Mouse (Mus musculus): ENCODE measurements around the gene Sdccag8. TPM values are rescaled to one million over a fixed set of nuclear protein-coding genes. Genes with fewer than 3 reads are reported as not detected.
"Not testable (repeated sequence)": the region's sequence is repeated elsewhere in the genome, so short reads cannot be mapped to it uniquely, and the experiment has no call there.

The Sdccag8 gene
- polyA plus RNA-seq, 1 experiment = 3.9 TPM

GRCm38 (mm10) chr1:176930981-176931500 is 116.6 kb downstream of the Sdccag8 start:
- TF ChIP-seq CTCF (IDR thresholded peaks at IDR 0.05; ENCODE audit: insufficient read depth, low read length) (no peak), POLR2A (IDR thresholded peaks at IDR 0.05; ENCODE audit: borderline replicate concordance, extremely low read depth, low read depth, low read length) (no peak)
- H3K4me1 ChIP-seq (ENCODE audit: control insufficient read depth, insufficient read depth, low read length) = no peaks in the 10 kb centered on the region
- H3K4me3 ChIP-seq (replicated peaks; ENCODE audit: extremely low read depth, low read depth, low read length) = no peak overlapping the region
- 88% methylated on average over 4 of the region's 4 CpGs for WGBS
- DNase-seq = no peak

GRCm38 (mm10) chr1:176931511-176931910 is 117.1 kb downstream of the Sdccag8 start:
- 92% methylated on average over 10 of the region's 10 CpGs for WGBS
- no peak for DNase-seq
- Histone ChIP-seq H3K4me3 (replicated peaks; ENCODE audit: extremely low read depth, low read depth, low read length) (no peak overlapping the region), H3K4me1 (ENCODE audit: control insufficient read depth, insufficient read depth, low read length) (no peaks in the 10 kb centered on the region)
- TF ChIP-seq CTCF (IDR thresholded peaks at IDR 0.05; ENCODE audit: insufficient read depth, low read length) (no peak), POLR2A (IDR thresholded peaks at IDR 0.05; ENCODE audit: borderline replicate concordance, extremely low read depth, low read depth, low read length) (no peak)

GRCm38 (mm10) chr1:176932320-176932950 is 118.0 kb downstream of the Sdccag8 start:
- H3K4me3 ChIP-seq (replicated peaks; ENCODE audit: extremely low read depth, low read depth, low read length) = no peak overlapping the region
- no peak for DNase-seq
- TF ChIP-seq CTCF (IDR thresholded peaks at IDR 0.05; ENCODE audit: insufficient read depth, low read length) = no peak
- TF ChIP-seq POLR2A (IDR thresholded peaks at IDR 0.05; ENCODE audit: borderline replicate concordance, extremely low read depth, low read depth, low read length) = no peak
- WGBS = 92% methylated on average over 12 of the region's 12 CpGs
- no peaks in the 10 kb centered on the region for H3K4me1 ChIP-seq (ENCODE audit: control insufficient read depth, insufficient read depth, low read length)

- H3K4me1 ChIP-seq (ENCODE audit: control insufficient read depth, insufficient read depth, low read length) = no peaks in the 10 kb centered on the region
- TF ChIP-seq POLR2A (IDR thresholded peaks at IDR 0.05; ENCODE audit: borderline replicate concordance, extremely low read depth, low read depth, low read length) = no peak
- no peak for TF ChIP-seq CTCF (IDR thresholded peaks at IDR 0.05; ENCODE audit: insufficient read depth, low read length)
- 46% methylated on average over 7 of the region's 7 CpGs for WGBS
- no peak for DNase-seq
- H3K4me3 ChIP-seq (replicated peaks; ENCODE audit: extremely low read depth, low read depth, low read length) = no peak overlapping the region
Measured at GRCm38 (mm10) chr1:176933319-176933718, 118.9 kb downstream of the Sdccag8 start.

- TF ChIP-seq CTCF (IDR thresholded peaks at IDR 0.05; ENCODE audit: insufficient read depth, low read length) = no peak
- Histone ChIP-seq H3K4me1 (ENCODE audit: control insufficient read depth, insufficient read depth, low read length) (no peaks in the 10 kb centered on the region), H3K4me3 (replicated peaks; ENCODE audit: extremely low read depth, low read depth, low read length) (no peak overlapping the region)
- DNase-seq = no peak
- 63% methylated on average over 13 of the region's 13 CpGs for WGBS
Measured at GRCm38 (mm10) chr1:176934043-176934762, 119.7 kb downstream of the Sdccag8 start.

- Histone ChIP-seq H3K4me3 (replicated peaks; ENCODE audit: extremely low read depth, low read depth, low read length) (no peak overlapping the region), H3K4me1 (ENCODE audit: control insufficient read depth, insufficient read depth, low read length) (no peaks in the 10 kb centered on the region)
- no peak for DNase-seq
- TF ChIP-seq CTCF (IDR thresholded peaks at IDR 0.05; ENCODE audit: insufficient read depth, low read length) (no peak), POLR2A (IDR thresholded peaks at IDR 0.05; ENCODE audit: borderline replicate concordance, extremely low read depth, low read depth, low read length) (no peak)
- WGBS = 63% methylated on average over 8 of the region's 8 CpGs
Measured at GRCm38 (mm10) chr1:176939901-176940341, 125.5 kb downstream of the Sdccag8 start.

- not testable (repeated sequence) for H3K4me3 ChIP-seq (replicated peaks; ENCODE audit: extremely low read depth, low read depth, low read length); H3K4me1 ChIP-seq (ENCODE audit: control insufficient read depth, insufficient read depth, low read length); DNase-seq
Measured at GRCm38 (mm10) chr1:176941286-176941990, 127.0 kb downstream of the Sdccag8 start.

GRCm38 (mm10) chr1:176943126-176943525 is 128.7 kb downstream of the Sdccag8 start:
- no peak overlapping the region for H3K4me3 ChIP-seq (replicated peaks; ENCODE audit: extremely low read depth, low read depth, low read length)
- 92% methylated on average over 5 of the region's 5 CpGs for WGBS
- TF ChIP-seq POLR2A (IDR thresholded peaks at IDR 0.05; ENCODE audit: borderline replicate concordance, extremely low read depth, low read depth, low read length) (no peak), CTCF (IDR thresholded peaks at IDR 0.05; ENCODE audit: insufficient read depth, low read length) (no peak)
- no peaks in the 10 kb centered on the region for H3K4me1 ChIP-seq (ENCODE audit: control insufficient read depth, insufficient read depth, low read length)
- DNase-seq = no peak

GRCm38 (mm10) chr1:176943987-176944386 is 129.5 kb downstream of the Sdccag8 start:
- DNase-seq = no peak
- Histone ChIP-seq H3K4me3 (replicated peaks; ENCODE audit: extremely low read depth, low read depth, low read length) (no peak overlapping the region), H3K4me1 (ENCODE audit: control insufficient read depth, insufficient read depth, low read length) (no peaks in the 10 kb centered on the region)
- 82% methylated on average over 5 of the region's 5 CpGs for WGBS
- TF ChIP-seq CTCF (IDR thresholded peaks at IDR 0.05; ENCODE audit: insufficient read depth, low read length) (no peak), POLR2A (IDR thresholded peaks at IDR 0.05; ENCODE audit: borderline replicate concordance, extremely low read depth, low read depth, low read length) (no peak)
